ENCODE assay signal across 8 mouse cellular contexts in the genomic region with DNA sequence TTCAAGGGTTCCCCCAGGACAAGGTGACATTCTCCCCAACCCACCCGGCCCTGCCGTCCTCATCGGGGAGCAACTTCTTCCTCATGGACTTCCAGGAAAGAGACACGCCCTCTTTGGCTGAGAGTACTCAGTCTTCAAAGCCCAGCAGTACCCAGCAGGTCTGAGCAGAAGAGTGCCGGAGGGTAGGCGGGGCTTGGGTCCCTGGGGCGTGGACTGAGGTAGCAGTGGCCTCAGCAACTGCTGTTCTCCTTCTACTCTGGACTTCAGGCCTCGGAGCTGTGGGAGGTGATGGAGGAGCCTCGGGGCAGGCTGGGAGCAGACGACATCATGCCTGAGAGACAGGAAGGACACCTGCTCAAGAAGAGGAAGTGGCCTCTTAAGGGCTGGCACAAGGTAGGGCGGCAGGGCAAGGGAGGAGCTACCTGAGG. TPM values are rescaled to one million over a fixed set of nuclear protein-coding genes. Genes with fewer than 3 reads are reported as not detected.
DNase-seq lines count a peak whose midpoint lies in the region; ATAC-seq and TF ChIP-seq lines count a peak whose summit lies in the region.

No protein-coding gene starts in this region.

- peaks cover 23% of the 10 kb centered on the region for H3K4me1 ChIP-seq in hindbrain, embryonic 12.5 days
- peaks cover 6% of the 10 kb centered on the region for H3K4me1 ChIP-seq in hindbrain, embryonic 11.5 days (replicated peaks; ENCODE audit: control insufficient read depth, insufficient read depth, low read length)
- H3K4me1 ChIP-seq in intestine, postnatal 0 days (replicated peaks; ENCODE audit: control insufficient read depth, insufficient read depth, low read length): peaks cover 5% of the 10 kb centered on the region; the same call in 1 of the 2 replicates
- peaks cover 26% of the 10 kb centered on the region for H3K4me1 ChIP-seq in stomach, embryonic 15.5 days

- H3K27me3 ChIP-seq in hindbrain, embryonic 12.5 days: no peaks in the 10 kb centered on the region
- H3K27me3 ChIP-seq in hindbrain, embryonic 11.5 days (ENCODE audit: control insufficient read depth, insufficient read depth, low read length): no peaks in the 10 kb centered on the region
- no peaks in the 10 kb centered on the region for H3K27me3 ChIP-seq in intestine, postnatal 0 days (replicated peaks; ENCODE audit: control insufficient read depth, insufficient read depth, low read length)
- H3K27me3 ChIP-seq in stomach, embryonic 15.5 days (replicated peaks): no peaks in the 10 kb centered on the region

- 30% methylated on average over 11 of the region's 11 CpGs for WGBS in hindbrain, embryonic 12.5 days
- WGBS in hindbrain, embryonic 11.5 days: 21% methylated on average over 11 of the region's 11 CpGs
- 11% methylated on average over 11 of the region's 11 CpGs for WGBS in intestine, postnatal 0 days
- 17% methylated on average over 11 of the region's 11 CpGs for WGBS in stomach, embryonic 15.5 days

- peaks cover 57% of the 10 kb centered on the region for H3K36me3 ChIP-seq in hindbrain, embryonic 12.5 days
- no peaks in the 10 kb centered on the region for H3K36me3 ChIP-seq in hindbrain, embryonic 11.5 days (ENCODE audit: control insufficient read depth, insufficient read depth, low read length)
- H3K36me3 ChIP-seq in intestine, postnatal 0 days (ENCODE audit: control insufficient read depth, insufficient read depth): peaks cover 47% of the 10 kb centered on the region
- peaks cover 32% of the 10 kb centered on the region for H3K36me3 ChIP-seq in stomach, embryonic 15.5 days

- peak overlapping the region; percentile 96 for H3K4me2 ChIP-seq in hindbrain, embryonic 12.5 days (replicated peaks)
- H3K4me2 ChIP-seq in hindbrain, embryonic 11.5 days (replicated peaks; ENCODE audit: low read depth, low read length): no peak overlapping the region
- peak overlapping the region; percentile 93 for H3K4me2 ChIP-seq in intestine, postnatal 0 days (replicated peaks; ENCODE audit: low read depth)
- peak overlapping the region; percentile 88 for H3K4me2 ChIP-seq in stomach, embryonic 15.5 days

- H3K27ac ChIP-seq in hindbrain, embryonic 12.5 days: no peak overlapping the region
- no peak overlapping the region for H3K27ac ChIP-seq in hindbrain, embryonic 11.5 days (ENCODE audit: low read depth, low read length)
- H3K27ac ChIP-seq in intestine, postnatal 0 days (ENCODE audit: low read depth, low read length): peak overlapping the region; percentile 91
- H3K27ac ChIP-seq in stomach, embryonic 15.5 days: peak overlapping the region; percentile 7; the same call in 1 of the 2 replicates

- 0 out of 2 replicates have a peak overlapping the region, but pooled peaks have one; percentile 82 for H3K9ac ChIP-seq in hindbrain, embryonic 12.5 days
- no peak overlapping the region for H3K9ac ChIP-seq in hindbrain, embryonic 11.5 days (ENCODE audit: low read depth, low read length)
- 0 out of 2 replicates have a peak overlapping the region, but pooled peaks have one; percentile 1 for H3K9ac ChIP-seq in intestine, postnatal 0 days (ENCODE audit: low read depth, low read length)
- no peak overlapping the region for H3K9ac ChIP-seq in stomach, embryonic 15.5 days

- TF ChIP-seq CTCF in intestine, postnatal 0 days (IDR thresholded peaks at IDR 0.05; ENCODE audit: low read depth): no peak

- no peak for DNase-seq in hindbrain, embryonic 11.5 days (ENCODE audit: low spot score)
- DNase-seq in c-Kit-positive CD71-positive TER-119-negative erythroid progenitor cells, embryonic 14.5 days (ENCODE audit: low read depth): peak; percentile 58
- DNase-seq in lung, adult 18-20 months: peak; percentile 82 to 87
- no peak for DNase-seq in left cerebral cortex, adult 18-20 months (ENCODE audit: low spot score in 2 of 2)
- no peak for DNase-seq in cerebellum, adult 9-10 months

- H3K9me3 ChIP-seq in hindbrain, embryonic 12.5 days (replicated peaks): no peaks in the 10 kb centered on the region
- H3K9me3 ChIP-seq in hindbrain, embryonic 11.5 days (ENCODE audit: control insufficient read depth, low read length): no peaks in the 10 kb centered on the region
- H3K9me3 ChIP-seq in intestine, postnatal 0 days (ENCODE audit: control insufficient read depth): no peaks in the 10 kb centered on the region
- no peaks in the 10 kb centered on the region for H3K9me3 ChIP-seq in stomach, embryonic 15.5 days

- no peak for ATAC-seq in hindbrain, embryonic 12.5 days (ENCODE audit: low FRiP score)
- ATAC-seq in hindbrain, embryonic 11.5 days (ENCODE audit: low FRiP score): no peak
- peak; percentile 87 for ATAC-seq in intestine, postnatal 0 days
- ATAC-seq in stomach, embryonic 15.5 days (ENCODE audit: insufficient read depth, low FRiP score, low read depth): peak; percentile 66

- H3K4me3 ChIP-seq in hindbrain, embryonic 12.5 days: no peak overlapping the region
- H3K4me3 ChIP-seq in hindbrain, embryonic 11.5 days (ENCODE audit: low read depth, low read length): no peak overlapping the region
- H3K4me3 ChIP-seq in intestine, postnatal 0 days (ENCODE audit: low read depth, low read length): peak overlapping the region; percentile 77
- H3K4me3 ChIP-seq in stomach, embryonic 15.5 days (replicated peaks): peak overlapping the region; percentile 62

RNA-seq across cellular contexts. Expression of a gene that starts 1.8 kb away (rescaled TPM):
- 9.1 and 11.9 TPM in 2 replicates for polyA plus RNA-seq in hindbrain, embryonic 12.5 days (2016; fragmentation: Nextera tagmentation; extraction: Ambion mirVana)
- 4.2 and 6.1 TPM in 2 replicates for polyA plus RNA-seq in hindbrain, embryonic 11.5 days (2014; fragmentation: Nextera tagmentation; extraction: Ambion mirVana)
- polyA plus RNA-seq in intestine, postnatal 0 days (2015; fragmentation: Nextera tagmentation; extraction: Ambion mirVana): 10.6 and 12.0 TPM in 2 replicates
- 7.8 and 9.5 TPM in 2 replicates for polyA plus RNA-seq in stomach, embryonic 15.5 days (2015; fragmentation: Nextera tagmentation; extraction: Ambion mirVana)
- total RNA-seq in left cerebral cortex, adult 18-20 months (2021): 10 to 100 TPM; 12.9 to 13.2 TPM

RNA-seq across cellular contexts. Expression of a gene that starts 10.9 kb away (rescaled TPM):
- polyA plus RNA-seq in hindbrain, embryonic 12.5 days (2016; fragmentation: Nextera tagmentation; extraction: Ambion mirVana): 64.8 and 70.1 TPM in 2 replicates
- 79.4 and 80.3 TPM in 2 replicates for polyA plus RNA-seq in hindbrain, embryonic 11.5 days (2014; fragmentation: Nextera tagmentation; extraction: Ambion mirVana)
- 50.7 and 50.8 TPM in 2 replicates for polyA plus RNA-seq in intestine, postnatal 0 days (2015; fragmentation: Nextera tagmentation; extraction: Ambion mirVana)
- 78.8 and 85.1 TPM in 2 replicates for polyA plus RNA-seq in stomach, embryonic 15.5 days (2015; fragmentation: Nextera tagmentation; extraction: Ambion mirVana)
- total RNA-seq in left cerebral cortex, adult 18-20 months (2021): 10 to 100 TPM; 67.4 to 70.6 TPM

RNA-seq across cellular contexts. Expression of a gene that starts 11.0 kb away (rescaled TPM):
- polyA plus RNA-seq in hindbrain, embryonic 12.5 days (2016; fragmentation: Nextera tagmentation; extraction: Ambion mirVana): 4.8 and 5.1 TPM in 2 replicates
- polyA plus RNA-seq in hindbrain, embryonic 11.5 days (2014; fragmentation: Nextera tagmentation; extraction: Ambion mirVana): 5.3 and 7.0 TPM in 2 replicates
- polyA plus RNA-seq in intestine, postnatal 0 days (2015; fragmentation: Nextera tagmentation; extraction: Ambion mirVana): 0.17 and 0.18 TPM in 2 replicates
- polyA plus RNA-seq in stomach, embryonic 15.5 days (2015; fragmentation: Nextera tagmentation; extraction: Ambion mirVana): 0.54 and 0.86 TPM in 2 replicates
- under 1 TPM; 0.33 to 0.37 TPM for total RNA-seq in left cerebral cortex, adult 18-20 months (2021)

RNA-seq across cellular contexts. Expression of a gene that starts 22.5 kb away (rescaled TPM):
- polyA plus RNA-seq in hindbrain, embryonic 12.5 days (2016; fragmentation: Nextera tagmentation; extraction: Ambion mirVana): 21.2 and 23.9 TPM in 2 replicates
- 19.4 and 21.7 TPM in 2 replicates for polyA plus RNA-seq in hindbrain, embryonic 11.5 days (2014; fragmentation: Nextera tagmentation; extraction: Ambion mirVana)
- 24.1 and 24.5 TPM in 2 replicates for polyA plus RNA-seq in intestine, postnatal 0 days (2015; fragmentation: Nextera tagmentation; extraction: Ambion mirVana)
- 19.7 and 20.1 TPM in 2 replicates for polyA plus RNA-seq in stomach, embryonic 15.5 days (2015; fragmentation: Nextera tagmentation; extraction: Ambion mirVana)
- total RNA-seq in left cerebral cortex, adult 18-20 months (2021): 1 to 10 TPM; 4.2 to 4.6 TPM

RNA-seq across cellular contexts. Expression of a gene that starts 39.0 kb away (rescaled TPM):
- 0.26 and 0.46 TPM in 2 replicates for polyA plus RNA-seq in hindbrain, embryonic 12.5 days (2016; fragmentation: Nextera tagmentation; extraction: Ambion mirVana)
- polyA plus RNA-seq in hindbrain, embryonic 11.5 days (2014; fragmentation: Nextera tagmentation; extraction: Ambion mirVana): 0.07 TPM in 1 of 2 replicates, not detected in the other
- 0.04 TPM in 1 of 2 replicates, not detected in the other for polyA plus RNA-seq in intestine, postnatal 0 days (2015; fragmentation: Nextera tagmentation; extraction: Ambion mirVana)
- polyA plus RNA-seq in stomach, embryonic 15.5 days (2015; fragmentation: Nextera tagmentation; extraction: Ambion mirVana): 1.4 and 3.7 TPM in 2 replicates
- total RNA-seq in left cerebral cortex, adult 18-20 months (2021): 1 to 10 TPM; 1.4 to 2.0 TPM

Comparison
In these comparisons a context has a peak if more than half of its experiments do, and no peak if none do; other contexts are left out.
1. H3K9ac ChIP-seq: peak in hindbrain, embryonic 12.5 days (single experiment) and intestine, postnatal 0 days (single experiment); none in hindbrain, embryonic 11.5 days (single experiment) and stomach, embryonic 15.5 days (single experiment).
2. ATAC-seq: peak in intestine, postnatal 0 days (single experiment) and stomach, embryonic 15.5 days (single experiment); none in hindbrain, embryonic 12.5 days (single experiment) and hindbrain, embryonic 11.5 days (single experiment).
3. H3K27ac ChIP-seq: peak in intestine, postnatal 0 days (single experiment) and stomach, embryonic 15.5 days (single experiment); none in hindbrain, embryonic 12.5 days (single experiment) and hindbrain, embryonic 11.5 days (single experiment).
4. H3K4me3 ChIP-seq: peak in intestine, postnatal 0 days (single experiment) and stomach, embryonic 15.5 days (single experiment); none in hindbrain, embryonic 12.5 days (single experiment) and hindbrain, embryonic 11.5 days (single experiment).
5. DNase-seq: peak in c-Kit-positive CD71-positive TER-119-negative erythroid progenitor cells, embryonic 14.5 days (single experiment) and lung, adult 18-20 months (2 of 2); none in hindbrain, embryonic 11.5 days (single experiment), left cerebral cortex, adult 18-20 months (0 of 2) and cerebellum, adult 9-10 months (single experiment).